Mouse (Mus musculus) central nervous system, embryonic 18 days (tissue): Measurements from ENCODE around the gene Sacm1l. TPM values are rescaled to one million over a fixed set of nuclear protein-coding genes. Genes with fewer than 3 reads are reported as not detected.

Experiments
- polyA plus RNA-seq: library from polyadenylated mRNA; depleted of rRNA; stranded (reverse); fragments of >200 nt; gene quantifications from 2 replicates; pipeline ENCODE4 v1.2.3, GENCODE M21; 2012; rRNA removed

Gene Sacm1l
- polyA plus RNA-seq = 33.2 and 35.5 TPM in 2 replicates

DNA sequence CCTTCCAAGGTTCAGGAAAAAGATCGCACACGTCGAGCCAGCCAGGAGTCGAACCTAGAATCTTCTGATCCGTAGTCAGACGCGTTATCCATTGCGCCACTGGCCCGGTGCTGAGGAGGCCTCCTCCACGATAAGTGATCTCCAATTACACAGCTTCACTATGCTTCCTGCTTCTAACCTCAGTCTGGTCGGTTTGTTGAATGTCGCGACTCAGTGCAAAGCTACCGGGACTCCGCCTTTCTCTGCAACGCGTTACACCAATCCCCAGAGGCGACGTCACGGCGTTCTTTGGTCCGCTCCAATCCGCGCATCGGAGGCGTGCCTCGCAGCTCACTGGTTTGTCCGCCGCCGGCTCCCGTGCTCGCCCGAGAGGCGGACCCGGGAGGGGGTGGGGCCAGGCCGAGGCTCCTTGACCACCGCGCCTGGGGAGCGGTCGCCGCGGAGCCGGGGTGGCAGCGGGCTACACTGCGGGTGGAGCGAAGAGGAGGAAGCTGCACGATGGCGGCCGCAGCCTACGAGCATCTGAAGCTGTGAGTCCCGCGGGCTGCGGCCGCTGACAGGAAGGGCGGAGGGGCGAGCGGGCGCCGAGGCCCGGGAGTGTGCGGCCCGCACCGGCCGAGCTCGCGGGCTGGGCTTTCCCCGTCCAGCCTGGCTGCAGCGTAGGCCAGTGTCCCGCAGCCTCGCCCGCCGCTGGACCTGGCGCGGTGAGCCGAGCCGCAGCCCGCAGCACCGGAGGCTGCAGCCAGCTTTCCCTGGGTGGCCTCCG lies at the start of gene Sacm1l:
Sacm1l (plus strand) TSS at position 368 of the 766 bp plus-strand sequence.

DNA sequence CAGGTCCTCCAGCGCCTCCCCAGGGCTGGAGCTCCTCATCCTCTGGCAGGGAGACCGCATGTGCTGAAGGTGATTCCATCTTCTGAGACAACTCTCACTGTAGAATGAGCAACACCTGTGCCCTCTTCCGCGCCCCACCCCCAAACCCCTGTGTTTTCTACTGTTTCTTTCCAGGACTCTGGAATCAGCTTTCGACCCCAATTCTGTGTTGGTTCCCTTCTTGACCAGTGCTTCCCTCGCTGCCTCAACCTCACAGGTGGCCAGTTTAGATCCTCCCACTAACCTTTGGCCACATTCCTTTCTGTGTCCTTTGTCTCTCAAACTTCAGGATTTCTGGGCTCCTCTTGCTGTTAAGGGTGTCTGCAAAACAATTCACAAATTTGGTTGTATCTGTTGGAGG lies 102.7 kb downstream of the Sacm1l start, which contains the start of gene Slc6a20b:
Slc6a20b (minus strand) TSS at position 285 of the 400 bp plus-strand sequence.

Other genes with a start within 250 kb of the Sacm1l start
- 650 and 695 TPM in 2 replicates for gene Lars2, start 162.8 kb upstream of the Sacm1l start, polyA plus RNA-seq
- gene Limd1, start 51.1 kb upstream of the Sacm1l start, polyA plus RNA-seq = 8.9 and 9.1 TPM in 2 replicates
- gene Slc6a20b, start 102.8 kb downstream of the Sacm1l start, polyA plus RNA-seq = 0.41 and 0.55 TPM in 2 replicates
- gene Ccr9, start 148.7 kb downstream of the Sacm1l start, polyA plus RNA-seq = 0.18 and 0.19 TPM in 2 replicates
- gene Slc6a20a, start 149.1 kb downstream of the Sacm1l start, polyA plus RNA-seq = 11.9 and 13.7 TPM in 2 replicates
- 23.0 and 24.8 TPM in 2 replicates for gene Lztfl1, start 187.9 kb downstream of the Sacm1l start, polyA plus RNA-seq